Mouse (Mus musculus) heart, embryonic 15.5 days (tissue): ENCODE measurements around the gene Espn. TPM values are rescaled to one million over a fixed set of nuclear protein-coding genes. Genes with fewer than 3 reads are reported as not detected.

Experiments
- ATAC-seq: fragments of 200-750 bp; cut with Nextera tagmentation; replicated peaks from 2 replicates; pipeline ENCODE4 v1.8.0; 2017; ENCODE audit warnings: low read depth, moderate TSS enrichment; ENCODE audit not compliant: insufficient number of reproducible peaks, insufficient read depth, low FRiP score
- H3K27ac ChIP-seq: fragments of 300-500 bp; sonication (generic); 2 replicates; pipeline ENCODE4 v1.5.1; 2015; ENCODE audit warnings: mild to moderate bottlenecking, inconsistent platforms
- H3K27me3 ChIP-seq: fragments of 300-500 bp; sonication (generic); 2 replicates; pipeline ENCODE4 v1.6.1; 2015; ENCODE audit warnings: inconsistent platforms
- H3K36me3 ChIP-seq: fragments of 300-500 bp; sonication (generic); 2 replicates; pipeline ENCODE4 v1.6.1; 2015; ENCODE audit warnings: mild to moderate bottlenecking, inconsistent platforms
- H3K4me1 ChIP-seq: fragments of 300-500 bp; sonication (generic); replicated peaks from 2 replicates; pipeline ENCODE4 v1.6.1; 2015; ENCODE audit warnings: inconsistent platforms
- H3K4me2 ChIP-seq: fragments of 300-500 bp; sonication (generic); 2 replicates; pipeline ENCODE4 v1.6.1; 2015; ENCODE audit warnings: inconsistent platforms, mild to moderate bottlenecking, moderate library complexity
- H3K4me3 ChIP-seq: fragments of 300-500 bp; sonication (generic); 2 replicates; pipeline ENCODE4 v1.5.1; 2015; ENCODE audit warnings: mild to moderate bottlenecking, inconsistent platforms
- H3K9ac ChIP-seq: fragments of 300-500 bp; sonication (generic); 2 replicates; pipeline ENCODE4 v1.6.1; 2015; ENCODE audit warnings: mild to moderate bottlenecking, inconsistent platforms
- H3K9me3 ChIP-seq: fragments of 300-500 bp; sonication (generic); replicated peaks from 2 replicates; pipeline ENCODE4 v1.6.1; 2016; ENCODE audit warnings: inconsistent platforms
- WGBS: fragments of 180-500 bp; shearing (Covaris S2); methylation state at CpG from one replicate; pipeline ENCODE4 v1.1.7; 2015; ENCODE audit warnings: mixed read lengths; 5-methylcytosine and 5-hydroxymethylcytosine counted together
- polyA plus RNA-seq: library from polyadenylated mRNA; unstranded; fragments of >200 nt; fragmentation: Nextera tagmentation; extraction: Ambion mirVana; gene quantifications from 2 replicates; pipeline ENCODE4 v1.2.1, GENCODE M21; 2015

Gene Espn
- polyA plus RNA-seq, 1 experiment from 2014 or later = 0.93 TPM

DNA sequence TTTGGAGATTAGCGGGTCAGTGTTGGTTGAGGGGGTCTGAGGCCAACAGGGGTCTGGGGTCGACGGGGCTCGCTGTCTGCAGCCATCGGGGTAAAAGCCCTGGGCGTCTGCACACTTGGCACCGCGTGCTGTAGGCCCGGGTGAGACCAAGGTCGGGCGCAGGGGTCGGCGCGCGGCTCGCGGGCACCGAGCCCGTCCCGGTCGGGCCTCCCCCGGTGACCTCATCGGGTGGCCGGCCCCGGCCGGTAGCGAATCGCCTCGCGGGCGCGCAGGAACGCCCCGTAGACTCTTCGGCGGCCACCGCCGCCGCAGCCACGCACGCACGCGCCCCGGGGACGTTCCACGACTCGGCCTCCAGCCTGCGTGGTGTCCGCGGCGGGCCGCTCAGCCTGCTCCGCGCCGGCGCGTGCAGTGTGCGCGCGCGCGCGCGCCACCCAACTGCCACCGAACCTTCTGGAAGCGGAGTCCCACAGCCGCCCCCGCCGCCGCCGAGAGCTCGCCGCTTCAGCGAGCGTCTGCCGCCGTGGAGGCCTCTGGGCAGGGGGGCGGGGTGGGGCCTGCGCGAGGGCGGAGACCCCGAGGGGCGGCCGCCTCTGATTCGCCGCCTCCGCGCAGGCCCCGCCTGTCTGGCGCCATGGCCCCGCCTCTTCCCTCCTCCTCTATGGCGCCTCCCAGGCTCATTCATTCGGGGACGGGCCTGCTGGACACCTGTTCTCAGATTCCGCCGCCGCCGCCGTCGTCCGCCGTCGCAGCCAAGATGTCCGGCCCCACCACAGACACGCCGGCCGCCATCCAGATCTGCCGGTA lies 25.6 kb upstream of the Espn start, which contains the start of gene Acot7:
Gene Acot7, plus strand, starts transcription at position 598 of the 807 bp plus-strand sequence.
- peak; percentile 96 for ATAC-seq
- no peaks in the 10 kb centered on the region for H3K36me3 ChIP-seq
- peak within 1 kb of the TSS; percentile 88 for H3K4me2 ChIP-seq
- peak within 1 kb of the TSS; percentile 94 for H3K27ac ChIP-seq
- no peaks in the 10 kb centered on the region for H3K9me3 ChIP-seq
- H3K27me3 ChIP-seq = no peaks in the 10 kb centered on the region
- WGBS = under 1% methylated on average over 94 of the region's 108 CpGs
- peak within 1 kb of the TSS; percentile 77 for H3K4me3 ChIP-seq
- H3K4me1 ChIP-seq = peaks cover 24% of the 10 kb centered on the region
- H3K9ac ChIP-seq = peak within 1 kb of the TSS; percentile 82

- Histone ChIP-seq H3K4me2 (peak overlapping the region; percentile 88), H3K4me3 (peak overlapping the region; percentile 77), H3K36me3 (no peaks in the 10 kb centered on the region), H3K27me3 (no peaks in the 10 kb centered on the region), H3K9ac (peak overlapping the region; percentile 82), H3K27ac (peak overlapping the region; percentile 94), H3K4me1 (peaks cover 24% of the 10 kb centered on the region), H3K9me3 (no peaks in the 10 kb centered on the region)
- no peak for ATAC-seq
- WGBS = 58% methylated on average over 6 of the region's 6 CpGs
These were observed 25.0 kb upstream of the Espn start for GRCm38 (mm10) chr4:152177174-152177536.

- Histone ChIP-seq H3K4me2 (peak overlapping the region; percentile 88; the same call in 1 of the 2 replicates), H3K9me3 (no peaks in the 10 kb centered on the region), H3K4me3 (no peak overlapping the region), H3K27me3 (no peaks in the 10 kb centered on the region), H3K27ac (peak overlapping the region; percentile 94), H3K36me3 (no peaks in the 10 kb centered on the region), H3K4me1 (peaks cover 24% of the 10 kb centered on the region), H3K9ac (no peak overlapping the region)
- ATAC-seq = no peak
- 74% methylated on average over 3 of the region's 3 CpGs for WGBS
These were observed 24.5 kb upstream of the Espn start for GRCm38 (mm10) chr4:152176638-152177037.

- H3K4me3 ChIP-seq = no peak overlapping the region
- H3K36me3 ChIP-seq = no peaks in the 10 kb centered on the region
- H3K27me3 ChIP-seq = no peaks in the 10 kb centered on the region; the same call in 1 of the 2 replicates
- no peak overlapping the region for H3K9ac ChIP-seq
- WGBS = 81% methylated on average over 9 of the region's 9 CpGs
- H3K4me2 ChIP-seq = no peak overlapping the region
- H3K4me1 ChIP-seq = peaks cover 19% of the 10 kb centered on the region
- H3K27ac ChIP-seq = no peak overlapping the region
- no peak for ATAC-seq
- no peaks in the 10 kb centered on the region for H3K9me3 ChIP-seq
These were observed 21.8 kb upstream of the Espn start for GRCm38 (mm10) chr4:152173956-152174355.

DNA sequence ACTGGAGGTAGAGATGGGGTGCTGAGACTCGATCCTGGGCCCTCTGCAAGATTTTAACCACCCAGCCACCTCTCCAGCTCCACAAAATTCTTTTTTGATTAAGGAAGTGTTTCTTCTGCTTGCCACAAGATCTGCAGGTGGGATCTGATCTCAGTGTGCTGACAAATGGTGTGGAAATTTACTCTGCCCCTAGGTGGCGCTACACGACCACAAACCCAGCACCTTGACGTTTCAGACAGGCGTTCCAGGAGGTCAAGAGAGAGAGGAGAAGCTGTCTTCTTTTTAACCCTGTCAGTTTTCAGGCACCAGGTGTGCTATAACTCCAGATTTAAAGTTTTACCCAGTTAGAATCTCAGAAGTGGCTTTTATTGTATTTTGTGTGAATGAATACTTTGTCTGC lies 20.9 kb upstream of the Espn start:
- H3K27me3 ChIP-seq = peaks cover 5% of the 10 kb centered on the region; the same call in 1 of the 2 replicates

GRCm38 (mm10) chr4:152171543-152171942 lies 19.4 kb upstream of the Espn start:
- Histone ChIP-seq H3K27me3 (peaks cover 5% of the 10 kb centered on the region; the same call in 1 of the 2 replicates), H3K9ac (no peak overlapping the region), H3K4me3 (no peak overlapping the region), H3K4me1 (peaks cover 3% of the 10 kb centered on the region; the same call in 1 of the 2 replicates), H3K9me3 (no peaks in the 10 kb centered on the region), H3K27ac (no peak overlapping the region), H3K36me3 (no peaks in the 10 kb centered on the region), H3K4me2 (no peak overlapping the region)
- no peak for ATAC-seq
- WGBS = 79% methylated on average over 6 of the region's 6 CpGs

More for the DNA sequence above, 20.9 kb upstream of the Espn start:
- Histone ChIP-seq H3K9ac (no peak overlapping the region), H3K36me3 (no peaks in the 10 kb centered on the region), H3K4me2 (no peak overlapping the region), H3K9me3 (no peaks in the 10 kb centered on the region), H3K27ac (no peak overlapping the region), H3K4me1 (peaks cover 11% of the 10 kb centered on the region), H3K4me3 (no peak overlapping the region)
- ATAC-seq = no peak
- 0% methylated on average over 5 of the region's 5 CpGs for WGBS

GRCm38 (mm10) chr4:152170286-152170685 lies 18.1 kb upstream of the Espn start:
- Histone ChIP-seq H3K4me2 (no peak overlapping the region), H3K4me3 (no peak overlapping the region), H3K9ac (no peak overlapping the region), H3K27ac (no peak overlapping the region), H3K9me3 (no peaks in the 10 kb centered on the region), H3K4me1 (peaks cover 5% of the 10 kb centered on the region; the same call in 1 of the 2 replicates), H3K27me3 (peaks cover 6% of the 10 kb centered on the region; the same call in 1 of the 2 replicates), H3K36me3 (no peaks in the 10 kb centered on the region)
- whole genome bisulfite sequencing = 69% methylated on average over 10 of the region's 10 CpGs
- no peak for ATAC-seq

GRCm38 (mm10) chr4:152169103-152169502 lies 16.9 kb upstream of the Espn start:
- no peak for ATAC-seq
- no peak overlapping the region for H3K27ac ChIP-seq
- H3K4me3 ChIP-seq = no peak overlapping the region
- no peaks in the 10 kb centered on the region for H3K9me3 ChIP-seq
- H3K4me1 ChIP-seq = peaks cover 7% of the 10 kb centered on the region; the same call in 1 of the 2 replicates
- H3K9ac ChIP-seq = no peak overlapping the region
- H3K4me2 ChIP-seq = no peak overlapping the region
- peaks cover 12% of the 10 kb centered on the region for H3K27me3 ChIP-seq
- H3K36me3 ChIP-seq = no peaks in the 10 kb centered on the region
- whole genome bisulfite sequencing = 76% methylated on average over 7 of the region's 7 CpGs

DNA sequence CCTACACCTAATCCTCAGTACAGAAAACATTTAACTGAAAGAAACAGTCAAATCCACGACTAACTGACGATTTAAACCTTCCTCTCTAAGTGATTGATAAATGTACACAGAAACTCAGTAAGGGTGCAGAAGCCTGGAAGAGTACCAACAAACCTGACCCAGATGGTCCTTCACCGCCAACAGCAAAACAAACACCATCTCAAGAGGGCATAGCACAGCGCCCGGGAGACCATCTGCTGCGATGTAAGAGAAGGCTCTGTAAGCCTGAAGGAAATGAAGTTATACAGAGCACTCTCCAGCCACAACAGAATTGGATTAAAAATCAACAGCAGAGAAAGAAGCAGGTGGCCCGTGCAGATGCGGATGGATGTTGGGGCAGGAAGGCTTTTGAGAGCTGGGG lies 15.9 kb upstream of the Espn start:
- H3K4me3 ChIP-seq = no peak overlapping the region
- H3K9me3 ChIP-seq = no peaks in the 10 kb centered on the region
- no peak for ATAC-seq
- no peaks in the 10 kb centered on the region for H3K36me3 ChIP-seq
- 62% methylated on average over 8 of the region's 8 CpGs for WGBS
- H3K27ac ChIP-seq = no peak overlapping the region
- H3K9ac ChIP-seq = no peak overlapping the region
- peaks cover 15% of the 10 kb centered on the region for H3K27me3 ChIP-seq
- peaks cover 7% of the 10 kb centered on the region; the same call in 1 of the 2 replicates for H3K4me1 ChIP-seq
- no peak overlapping the region for H3K4me2 ChIP-seq

DNA sequence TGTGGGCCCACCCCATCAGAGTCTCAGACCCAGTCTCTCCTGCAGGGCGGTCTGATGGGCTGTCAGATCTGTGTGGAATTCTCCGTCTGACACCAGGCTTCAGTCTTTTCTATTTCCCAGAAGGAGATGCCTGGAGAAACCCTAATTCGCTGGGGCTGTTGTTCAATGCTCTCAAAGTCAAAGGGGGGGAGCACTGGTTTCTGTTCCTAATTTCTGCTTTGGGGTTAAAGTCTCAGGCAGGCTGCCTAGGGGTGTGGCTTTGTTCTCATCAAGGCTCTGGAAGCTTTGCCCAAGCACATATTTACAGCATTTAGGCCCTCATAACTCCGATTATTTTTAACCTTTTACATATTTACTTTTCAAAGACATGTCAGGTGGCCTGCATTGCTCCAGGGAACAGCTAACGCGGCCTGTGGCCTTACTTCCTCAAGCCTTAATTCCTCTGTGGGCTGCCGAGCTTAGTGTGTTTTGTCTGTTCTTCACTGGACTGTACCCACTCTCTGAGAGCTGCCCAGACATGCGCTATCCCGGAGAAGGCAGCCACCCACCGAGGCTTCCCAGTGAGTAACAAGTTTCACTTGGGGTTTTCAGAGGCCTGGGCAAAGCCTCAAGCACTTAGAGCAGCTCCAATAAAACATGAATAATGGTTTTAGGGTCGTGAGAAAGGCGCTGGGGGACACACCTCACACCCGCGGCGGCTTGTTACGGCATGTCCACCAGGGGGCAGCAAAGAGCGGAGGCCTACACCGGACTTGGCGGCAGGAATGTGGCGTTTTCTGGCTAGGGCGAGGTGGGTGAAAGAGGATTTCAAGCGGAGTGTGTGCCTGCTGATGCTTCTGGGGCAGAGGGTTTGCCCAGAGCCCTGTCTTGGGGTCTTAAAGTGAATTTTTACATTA lies 13.1 kb upstream of the Espn start:
- Histone ChIP-seq H3K27me3 (peaks cover 43% of the 10 kb centered on the region), H3K9me3 (no peaks in the 10 kb centered on the region), H3K36me3 (no peaks in the 10 kb centered on the region), H3K4me2 (no peak overlapping the region), H3K9ac (no peak overlapping the region), H3K4me3 (no peak overlapping the region), H3K4me1 (peaks cover 7% of the 10 kb centered on the region; the same call in 1 of the 2 replicates), H3K27ac (no peak overlapping the region)
- WGBS = 26% methylated on average over 22 of the region's 22 CpGs
- no peak for ATAC-seq

- H3K9ac ChIP-seq = no peak overlapping the region
These were observed 10.6 kb upstream of the Espn start for GRCm38 (mm10) chr4:152162748-152163147.

More at GRCm38 (mm10) chr4:152162748-152163147, 10.6 kb upstream of the Espn start:
- H3K9me3 ChIP-seq = no peaks in the 10 kb centered on the region
- peaks cover 28% of the 10 kb centered on the region for H3K4me1 ChIP-seq
- H3K36me3 ChIP-seq = no peaks in the 10 kb centered on the region
- H3K4me3 ChIP-seq = no peak overlapping the region
- no peak overlapping the region for H3K4me2 ChIP-seq
- H3K27ac ChIP-seq = no peak overlapping the region
- no peak for ATAC-seq
- WGBS = 78% methylated on average over 2 of the region's 2 CpGs
- peaks cover 64% of the 10 kb centered on the region for H3K27me3 ChIP-seq
